8 mouse cellular contexts compared by ENCODE assay signal in the genomic region with DNA sequence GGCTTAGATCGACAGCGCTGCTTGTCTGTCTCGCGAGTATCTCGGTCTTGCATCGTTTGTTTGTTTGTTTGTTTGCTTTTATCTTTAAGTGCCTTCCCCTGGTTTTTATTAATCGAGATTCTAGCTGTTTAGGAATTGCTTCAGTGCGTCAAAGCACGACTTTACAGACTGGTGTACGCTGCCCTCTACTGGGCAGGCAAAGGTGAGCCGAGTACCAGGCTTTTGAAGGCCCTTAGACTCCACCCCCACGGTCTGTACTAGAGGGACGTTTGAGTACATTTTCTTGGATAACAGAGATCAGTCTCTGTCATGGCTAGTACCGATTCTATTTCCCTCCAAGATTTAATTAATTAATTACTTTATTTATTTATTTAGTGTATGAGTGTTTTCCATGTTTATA. TPM values are rescaled to one million over a fixed set of nuclear protein-coding genes. Genes with fewer than 3 reads are reported as not detected.
DNase-seq lines count a peak whose midpoint lies in the region; ATAC-seq lines count a peak whose summit lies in the region.

No protein-coding gene starts in this region.

- no peaks in the 10 kb centered on the region for H3K36me3 ChIP-seq in forebrain, embryonic 11.5 days (ENCODE audit: control insufficient read depth, insufficient read depth, low read length)
- H3K36me3 ChIP-seq in forebrain, embryonic 16.5 days (ENCODE audit: control insufficient read depth, insufficient read depth) = no peaks in the 10 kb centered on the region

- peak; percentile 68 for DNase-seq in forebrain, embryonic 11.5 days (ENCODE audit: low spot score)
- peak; percentile 85 for DNase-seq in 3T3-L1 (ENCODE audit: low read depth, low spot score)
- peak; percentile 75 for DNase-seq in adrenal gland, adult 2 months
- peak; percentile 40 for DNase-seq in embryo, embryonic 11.5 days (ENCODE audit: low read depth, low spot score)
- peak; percentile 79 for DNase-seq in kidney, adult 9 months
- DNase-seq in lung, postnatal 36 days = peak; percentile 87
- peak; percentile 59 to 77 for DNase-seq in spleen, postnatal 4 days (ENCODE audit: low spot score in 2 of 2)

- no peak overlapping the region for H3K4me2 ChIP-seq in forebrain, embryonic 11.5 days (ENCODE audit: low read depth, low read length, severe bottlenecking)
- H3K4me2 ChIP-seq in forebrain, embryonic 16.5 days (ENCODE audit: low read length) = no peak overlapping the region

- H3K9me3 ChIP-seq in forebrain, embryonic 11.5 days (ENCODE audit: control insufficient read depth, low read length) = no peaks in the 10 kb centered on the region
- no peaks in the 10 kb centered on the region for H3K9me3 ChIP-seq in forebrain, embryonic 16.5 days (ENCODE audit: control insufficient read depth, low read length)

- 0 out of 2 replicates have a peak, but pooled peaks have one; percentile 22 for ATAC-seq in forebrain, embryonic 11.5 days (replicated peaks; ENCODE audit: low FRiP score)
- ATAC-seq in forebrain, embryonic 16.5 days = no peak

- WGBS in forebrain, embryonic 11.5 days = 8% methylated on average over 14 of the region's 14 CpGs
- WGBS in forebrain, embryonic 16.5 days = 5% methylated on average over 14 of the region's 14 CpGs

- no peak overlapping the region for H3K4me3 ChIP-seq in forebrain, embryonic 11.5 days (ENCODE audit: low read depth, low read length)
- no peak overlapping the region for H3K4me3 ChIP-seq in forebrain, embryonic 16.5 days (replicated peaks; ENCODE audit: low read length)

- no peaks in the 10 kb centered on the region for H3K27me3 ChIP-seq in forebrain, embryonic 11.5 days (ENCODE audit: control insufficient read depth, insufficient read depth, low read length)
- no peaks in the 10 kb centered on the region for H3K27me3 ChIP-seq in forebrain, embryonic 16.5 days (replicated peaks; ENCODE audit: control insufficient read depth, insufficient read depth, low read length)

- no peak overlapping the region for H3K9ac ChIP-seq in forebrain, embryonic 11.5 days (ENCODE audit: low read length)
- H3K9ac ChIP-seq in forebrain, embryonic 16.5 days (replicated peaks; ENCODE audit: low read depth, low read length) = no peak overlapping the region

- H3K4me1 ChIP-seq in forebrain, embryonic 11.5 days (replicated peaks; ENCODE audit: control insufficient read depth, insufficient read depth, low read length) = 0 out of 2 replicates have a peak, but pooled peaks cover 2% of the 10 kb centered on the region
- peaks cover 13% of the 10 kb centered on the region for H3K4me1 ChIP-seq in forebrain, embryonic 16.5 days (replicated peaks; ENCODE audit: control insufficient read depth, insufficient read depth, low read length)

- H3K27ac ChIP-seq in forebrain, embryonic 11.5 days (ENCODE audit: low read depth, low read length) = no peak overlapping the region
- no peak overlapping the region for H3K27ac ChIP-seq in forebrain, embryonic 16.5 days (ENCODE audit: low read length)

RNA-seq across cellular contexts. Expression of a gene that starts 4.0 kb away (rescaled TPM):
- polyA plus RNA-seq in forebrain, embryonic 11.5 days (2014; fragmentation: Nextera tagmentation; extraction: Ambion mirVana) = 27.8 and 34.1 TPM in 2 replicates
- 34.6 and 36.5 TPM in 2 replicates for polyA plus RNA-seq in forebrain, embryonic 16.5 days (2015; fragmentation: Nextera tagmentation; extraction: Ambion mirVana)
- total RNA-seq in adrenal gland, adult 2 months (2021) = 10 to 100 TPM; 27.4 to 38.2 TPM
- 19.0 and 22.6 TPM in 2 replicates for polyA plus RNA-seq in adrenal gland, adult 2 months (2012; rRNA removed)

RNA-seq across cellular contexts. Expression of a gene that starts 13.3 kb away (rescaled TPM):
- 0.68 and 0.71 TPM in 2 replicates for polyA plus RNA-seq in forebrain, embryonic 11.5 days (2014; fragmentation: Nextera tagmentation; extraction: Ambion mirVana)
- polyA plus RNA-seq in forebrain, embryonic 16.5 days (2015; fragmentation: Nextera tagmentation; extraction: Ambion mirVana) = 15.7 and 19.1 TPM in 2 replicates
- total RNA-seq in adrenal gland, adult 2 months (2021) = 1 to 10 TPM in 1 of 2 experiments, under 1 TPM in 1; 0.55 to 1.2 TPM
- 0.99 and 2.4 TPM in 2 replicates for polyA plus RNA-seq in adrenal gland, adult 2 months (2012; rRNA removed)

RNA-seq across cellular contexts. Expression of a gene that starts 23.2 kb away (rescaled TPM):
- not detected in 2 replicates for polyA plus RNA-seq in forebrain, embryonic 11.5 days (2014; fragmentation: Nextera tagmentation; extraction: Ambion mirVana)
- not detected in 2 replicates for polyA plus RNA-seq in forebrain, embryonic 16.5 days (2015; fragmentation: Nextera tagmentation; extraction: Ambion mirVana)
- not detected for total RNA-seq in adrenal gland, adult 2 months (2021)
- not detected in 2 replicates for polyA plus RNA-seq in adrenal gland, adult 2 months (2012; rRNA removed)

RNA-seq across cellular contexts. Expression of a gene that starts 25.1 kb away (rescaled TPM):
- 143 and 147 TPM in 2 replicates for polyA plus RNA-seq in forebrain, embryonic 11.5 days (2014; fragmentation: Nextera tagmentation; extraction: Ambion mirVana)
- polyA plus RNA-seq in forebrain, embryonic 16.5 days (2015; fragmentation: Nextera tagmentation; extraction: Ambion mirVana) = 107 and 119 TPM in 2 replicates
- total RNA-seq in adrenal gland, adult 2 months (2021) = 100 to 1,000 TPM; 395 to 540 TPM
- 136 and 147 TPM in 2 replicates for polyA plus RNA-seq in adrenal gland, adult 2 months (2012; rRNA removed)

RNA-seq across cellular contexts. Expression of a gene that starts 25.8 kb away (rescaled TPM):
- polyA plus RNA-seq in forebrain, embryonic 11.5 days (2014; fragmentation: Nextera tagmentation; extraction: Ambion mirVana) = 12.4 and 13.0 TPM in 2 replicates
- 6.6 and 7.8 TPM in 2 replicates for polyA plus RNA-seq in forebrain, embryonic 16.5 days (2015; fragmentation: Nextera tagmentation; extraction: Ambion mirVana)
- 10 to 100 TPM; 19.4 to 22.6 TPM for total RNA-seq in adrenal gland, adult 2 months (2021)
- polyA plus RNA-seq in adrenal gland, adult 2 months (2012; rRNA removed) = 14.9 and 18.9 TPM in 2 replicates
